Mouse (Mus musculus) spleen, adult 2 months (tissue): ENCODE measurements around the gene Ip6k2.

ENCODE experiments used
- CTCF ChIP-seq: fragments of 200-500 bp; IDR thresholded peaks from 2 replicates; pipeline ENCODE4 v1.5.1; 2011; ENCODE audit warnings: mild to moderate bottlenecking, inconsistent platforms; ENCODE audit not compliant: insufficient read depth, insufficient read length, insufficient replicate concordance; ENCODE audit errors: extremely low read depth
- POLR2A ChIP-seq: fragments of 200-500 bp; IDR thresholded peaks from 2 replicates; pipeline ENCODE4 v1.6.1; 2011; ENCODE audit warnings: low read depth, low read length, inconsistent platforms

- TF ChIP-seq POLR2A (no peak), CTCF (no peak)
Observed at GRCm38 (mm10) chr9:108759121-108759520, 24.5 kb upstream of the Ip6k2 start.
